Mouse (Mus musculus) midbrain, embryonic 11.5 days (tissue): ENCODE measurements at regions not wholly inside any gene's neighbourhood (a gene's known extent, or its start where the extent isn't known, plus 50 kb on each side); places are given as distances from the start of the nearest gene placed in this dataset.

Experiments
- ATAC-seq: fragments of 200-750 bp; cut with Nextera tagmentation; 2 replicates; pipeline ENCODE4 v1.8.0; 2017; ENCODE audit warnings: moderate TSS enrichment, moderate library complexity; ENCODE audit not compliant: low FRiP score
- DNase-seq: peaks from one replicate; pipeline ENCODE4 v3.0.0; 2015; ENCODE audit warnings: low spot score; ENCODE audit errors: missing footprints
- H3K27ac ChIP-seq: fragments of 300-500 bp; sonication (generic); 2 replicates; pipeline ENCODE4 v1.5.1; 2014; ENCODE audit warnings: low read depth, low read length
- H3K27me3 ChIP-seq: fragments of 300-500 bp; sonication (generic); 2 replicates; pipeline ENCODE4 v1.6.1; 2014; ENCODE audit warnings: mild to moderate bottlenecking, low read length, moderate library complexity, mixed read lengths; ENCODE audit not compliant: control insufficient read depth, insufficient read depth
- H3K36me3 ChIP-seq: fragments of 300-500 bp; sonication (generic); 2 replicates; pipeline ENCODE4 v1.6.1; 2014; ENCODE audit warnings: mild to moderate bottlenecking, low read length, moderate library complexity, mixed read lengths; ENCODE audit not compliant: control insufficient read depth, insufficient read depth
- H3K4me1 ChIP-seq: fragments of 300-500 bp; sonication (generic); 2 replicates; pipeline ENCODE4 v1.6.1; 2014; ENCODE audit warnings: low read length; ENCODE audit not compliant: control insufficient read depth, insufficient read depth
- H3K4me2 ChIP-seq: fragments of 300-500 bp; sonication (generic); 2 replicates; pipeline ENCODE4 v1.6.1; 2014; ENCODE audit warnings: mild to moderate bottlenecking, moderate library complexity
- H3K4me3 ChIP-seq: fragments of 300-500 bp; sonication (generic); 2 replicates; pipeline ENCODE4 v1.5.1; 2014; ENCODE audit warnings: low read depth, low read length
- H3K9ac ChIP-seq: fragments of 300-500 bp; sonication (generic); 2 replicates; pipeline ENCODE4 v1.6.1; 2014; ENCODE audit warnings: low read length
- H3K9me3 ChIP-seq: fragments of 300-500 bp; sonication (generic); 2 replicates; pipeline ENCODE4 v1.6.1; 2016; ENCODE audit warnings: low read length; ENCODE audit not compliant: control insufficient read depth
- WGBS: fragments of 180-500 bp; shearing (Covaris S2); extraction: QIAGEN DNeasy Blood & Tissue Kit; methylation state at CpG from one replicate; pipeline ENCODE4 v1.1.7; 2014; 5-methylcytosine and 5-hydroxymethylcytosine counted together

- no peak for ATAC-seq
- H3K4me3 ChIP-seq, result no peak overlapping the region
- H3K4me2 ChIP-seq, result no peak overlapping the region
- no peaks in the 10 kb centered on the region for H3K27me3 ChIP-seq
- no peaks in the 10 kb centered on the region for H3K9me3 ChIP-seq
- DNase-seq, result peak; percentile 60
- no peak overlapping the region for H3K27ac ChIP-seq
- 91% methylated on average over 13 of the region's 13 CpGs for WGBS
- H3K4me1 ChIP-seq, result no peaks in the 10 kb centered on the region
- H3K9ac ChIP-seq, result no peak overlapping the region
- H3K36me3 ChIP-seq, result no peaks in the 10 kb centered on the region
These were observed 190.7 kb downstream of the Cd83 start for GRCm38 (mm10) chr13:43975281-43975680.

- H3K4me1 ChIP-seq, result no peaks in the 10 kb centered on the region
- no peak overlapping the region for H3K4me3 ChIP-seq
- DNase-seq (peak; percentile 83), ATAC-seq (no peak)
- H3K27ac ChIP-seq, result no peak overlapping the region
- H3K27me3 ChIP-seq, result no peaks in the 10 kb centered on the region
- H3K9me3 ChIP-seq, result no peaks in the 10 kb centered on the region
- WGBS, result 71% methylated on average over 7 of the region's 7 CpGs
- no peak overlapping the region for H3K4me2 ChIP-seq
- no peaks in the 10 kb centered on the region for H3K36me3 ChIP-seq
- no peak overlapping the region for H3K9ac ChIP-seq
These were observed 191.2 kb downstream of the Cd83 start for GRCm38 (mm10) chr13:43975801-43976200.

- H3K27ac ChIP-seq, result no peak overlapping the region
- no peak overlapping the region for H3K4me3 ChIP-seq
- 37% methylated on average over 7 of the region's 7 CpGs for WGBS
- ATAC-seq, result no peak
- DNase-seq, result peak; percentile 81
- no peak overlapping the region for H3K9ac ChIP-seq
- H3K4me2 ChIP-seq, result no peak overlapping the region
- H3K27me3 ChIP-seq, result no peaks in the 10 kb centered on the region
- no peaks in the 10 kb centered on the region for H3K4me1 ChIP-seq
- H3K9me3 ChIP-seq, result no peaks in the 10 kb centered on the region
- H3K36me3 ChIP-seq, result no peaks in the 10 kb centered on the region
These were observed 192.1 kb downstream of the Cd83 start for GRCm38 (mm10) chr13:43976676-43977075.

- Histone ChIP-seq H3K4me1 (peaks cover 3% of the 10 kb centered on the region; the same call in 1 of the 2 replicates), H3K27me3 (no peaks in the 10 kb centered on the region), H3K4me3 (no peak overlapping the region), H3K36me3 (no peaks in the 10 kb centered on the region), H3K27ac (no peak overlapping the region), H3K4me2 (no peak overlapping the region), H3K9me3 (no peaks in the 10 kb centered on the region), H3K9ac (no peak overlapping the region)
- ATAC-seq (no peak), DNase-seq (peak; percentile 57)
- WGBS, result 29% methylated on average over 6 of the region's 6 CpGs
These were observed 202.8 kb downstream of the Cd83 start for GRCm38 (mm10) chr13:43987338-43987737.

GRCm38 (mm10) chr13:43988421-43988820 lies 203.8 kb downstream of the Cd83 start:
- H3K27ac ChIP-seq, result no peak overlapping the region
- DNase-seq, result peak; percentile 67
- H3K4me1 ChIP-seq, result peaks cover 3% of the 10 kb centered on the region; the same call in 1 of the 2 replicates
- no peaks in the 10 kb centered on the region for H3K27me3 ChIP-seq
- ATAC-seq, result no peak
- no peaks in the 10 kb centered on the region for H3K36me3 ChIP-seq
- H3K4me3 ChIP-seq, result no peak overlapping the region
- H3K9me3 ChIP-seq, result no peaks in the 10 kb centered on the region
- H3K9ac ChIP-seq, result no peak overlapping the region
- WGBS, result 90% methylated on average over 4 of the region's 4 CpGs
- H3K4me2 ChIP-seq, result no peak overlapping the region

- Histone ChIP-seq H3K9ac (no peak overlapping the region), H3K4me1 (peaks cover 3% of the 10 kb centered on the region; the same call in 1 of the 2 replicates), H3K4me3 (no peak overlapping the region), H3K27ac (no peak overlapping the region), H3K9me3 (no peaks in the 10 kb centered on the region), H3K4me2 (no peak overlapping the region), H3K27me3 (no peaks in the 10 kb centered on the region), H3K36me3 (no peaks in the 10 kb centered on the region)
- ATAC-seq (no peak), DNase-seq (peak; percentile 75)
- WGBS, result 79% methylated on average over 16 of the region's 16 CpGs
These were observed 205.9 kb downstream of the Cd83 start for GRCm38 (mm10) chr13:43990281-43991101.

- Histone ChIP-seq H3K4me3 (no peak overlapping the region), H3K9ac (no peak overlapping the region), H3K27me3 (no peaks in the 10 kb centered on the region), H3K4me1 (peaks cover 3% of the 10 kb centered on the region; the same call in 1 of the 2 replicates), H3K27ac (no peak overlapping the region), H3K36me3 (no peaks in the 10 kb centered on the region), H3K4me2 (no peak overlapping the region), H3K9me3 (no peaks in the 10 kb centered on the region)
- no peak for DNase-seq
- no peak for ATAC-seq
- 73% methylated on average over 5 of the region's 5 CpGs for WGBS
These were observed 207.2 kb downstream of the Cd83 start for GRCm38 (mm10) chr13:43991774-43992173.

- no peak for ATAC-seq
- H3K27me3 ChIP-seq, result no peaks in the 10 kb centered on the region
These were observed 208.4 kb downstream of the Cd83 start for GRCm38 (mm10) chr13:43992968-43993367.

GRCm38 (mm10) chr13:43994361-43994760 lies 209.8 kb downstream of the Cd83 start:
- DNase-seq (no peak), ATAC-seq (no peak)
- Histone ChIP-seq H3K9ac (no peak overlapping the region), H3K27me3 (no peaks in the 10 kb centered on the region), H3K36me3 (no peaks in the 10 kb centered on the region), H3K9me3 (no peaks in the 10 kb centered on the region), H3K4me2 (no peak overlapping the region), H3K4me1 (no peaks in the 10 kb centered on the region), H3K27ac (no peak overlapping the region), H3K4me3 (no peak overlapping the region)
- WGBS, result 91% methylated on average over 4 of the region's 4 CpGs

More at GRCm38 (mm10) chr13:43992968-43993367, 208.4 kb downstream of the Cd83 start:
- Histone ChIP-seq H3K36me3 (no peaks in the 10 kb centered on the region), H3K9me3 (no peaks in the 10 kb centered on the region), H3K4me2 (no peak overlapping the region), H3K9ac (no peak overlapping the region), H3K4me1 (no peaks in the 10 kb centered on the region), H3K4me3 (no peak overlapping the region), H3K27ac (no peak overlapping the region)
- DNase-seq, result no peak
